Mouse (Mus musculus) forebrain, embryonic 13.5 days (tissue): ENCODE data around the gene Pfkl. TPM values are rescaled to one million over a fixed set of nuclear protein-coding genes. Genes with fewer than 3 reads are reported as not detected.

Source experiments
- ATAC-seq: fragments of 200-750 bp; cut with Nextera tagmentation; 2 replicates; pipeline ENCODE4 v1.8.0; 2017
- H3K27ac ChIP-seq: fragments of 300-500 bp; sonication (generic); 2 replicates; pipeline ENCODE4 v1.5.1; 2015; ENCODE audit warnings: inconsistent platforms, mild to moderate bottlenecking, moderate library complexity
- H3K27me3 ChIP-seq: fragments of 300-500 bp; sonication (generic); 2 replicates; pipeline ENCODE4 v1.6.1; 2015; ENCODE audit warnings: mild to moderate bottlenecking, inconsistent platforms
- H3K36me3 ChIP-seq: fragments of 300-500 bp; sonication (generic); 2 replicates; pipeline ENCODE4 v1.6.1; 2015; ENCODE audit warnings: mild to moderate bottlenecking, inconsistent platforms; ENCODE audit not compliant: poor library complexity, severe bottlenecking
- H3K4me1 ChIP-seq: fragments of 300-500 bp; sonication (generic); 2 replicates; pipeline ENCODE4 v1.6.1; 2015; ENCODE audit warnings: inconsistent platforms
- H3K4me2 ChIP-seq: fragments of 300-500 bp; sonication (generic); 2 replicates; pipeline ENCODE4 v1.6.1; 2015; ENCODE audit warnings: inconsistent platforms, mild to moderate bottlenecking, moderate library complexity
- H3K4me3 ChIP-seq: fragments of 300-500 bp; sonication (generic); 2 replicates; pipeline ENCODE4 v1.5.1; 2015; ENCODE audit warnings: mild to moderate bottlenecking, inconsistent platforms
- H3K9ac ChIP-seq: fragments of 300-500 bp; sonication (generic); 2 replicates; pipeline ENCODE4 v1.6.1; 2015; ENCODE audit warnings: mild to moderate bottlenecking, inconsistent platforms
- H3K9me3 ChIP-seq: fragments of 300-500 bp; sonication (generic); replicated peaks from 2 replicates; pipeline ENCODE4 v1.6.1; 2016; ENCODE audit warnings: inconsistent platforms
- WGBS: fragments of 180-500 bp; shearing (Covaris S2); methylation state at CpG from one replicate; pipeline ENCODE4 v1.1.7; 2015; 5-methylcytosine and 5-hydroxymethylcytosine counted together
- polyA plus RNA-seq: library from polyadenylated mRNA; unstranded; fragments of >200 nt; fragmentation: Nextera tagmentation; extraction: Ambion mirVana; gene quantifications from 2 replicates; pipeline ENCODE4 v1.2.1, GENCODE M21; 2015

Gene Pfkl
- polyA plus RNA-seq, 1 experiment from 2014 or later = 98.0 TPM

- H3K4me2 ChIP-seq = peak overlapping the region; percentile 75
- H3K4me3 ChIP-seq = peak overlapping the region; percentile 73
- H3K27ac ChIP-seq = peak overlapping the region; percentile 91
- H3K36me3 ChIP-seq = peaks cover 17% of the 10 kb centered on the region
- H3K9me3 ChIP-seq = no peaks in the 10 kb centered on the region
- no peaks in the 10 kb centered on the region for H3K27me3 ChIP-seq
- under 1% methylated on average over 59 of the region's 59 CpGs for whole genome bisulfite sequencing
- peak overlapping the region; percentile 87 for H3K9ac ChIP-seq
- H3K4me1 ChIP-seq = peaks cover 41% of the 10 kb centered on the region
- peak; percentile 97 for ATAC-seq
Measured at GRCm38 (mm10) chr10:78009184-78009944, 519 bp downstream of the Pfkl start.

- no peaks in the 10 kb centered on the region for H3K9me3 ChIP-seq
- H3K27ac ChIP-seq = no peak overlapping the region; the same call in 1 of the 2 replicates
- no peaks in the 10 kb centered on the region for H3K27me3 ChIP-seq
- H3K4me1 ChIP-seq = peaks cover 42% of the 10 kb centered on the region
- H3K4me2 ChIP-seq = peak overlapping the region; percentile 75
- H3K4me3 ChIP-seq = peak overlapping the region; percentile 73
- H3K9ac ChIP-seq = peak overlapping the region; percentile 87
- H3K36me3 ChIP-seq = peaks cover 23% of the 10 kb centered on the region
- no peak for ATAC-seq
- WGBS = 83% methylated on average over 3 of the region's 3 CpGs
Measured at GRCm38 (mm10) chr10:78008169-78008568, 1.7 kb downstream of the Pfkl start.

DNA sequence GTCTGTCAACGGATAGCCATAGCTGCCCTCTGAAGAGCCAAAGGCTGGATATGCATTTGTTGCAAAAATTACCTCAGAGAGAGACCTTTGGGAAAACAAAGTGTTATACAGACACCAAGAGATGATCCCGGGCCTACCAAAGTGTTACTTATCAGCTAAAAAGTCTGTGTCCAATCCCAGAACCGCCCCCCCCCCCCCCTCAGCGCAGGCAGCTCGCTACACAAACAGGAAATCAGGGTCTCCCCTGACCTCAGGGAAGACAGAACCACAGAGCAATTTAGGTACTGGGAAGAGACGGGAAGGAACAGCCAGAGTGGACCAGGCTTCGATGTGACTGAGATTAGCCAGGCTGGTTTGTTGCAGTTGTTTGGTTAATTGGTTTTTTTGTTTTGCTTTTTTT is 2.7 kb downstream of the Pfkl start:
- Histone ChIP-seq H3K4me3 (no peak overlapping the region), H3K9me3 (no peaks in the 10 kb centered on the region), H3K4me2 (peak overlapping the region; percentile 75), H3K9ac (peak overlapping the region; percentile 87), H3K27ac (no peak overlapping the region), H3K4me1 (peaks cover 42% of the 10 kb centered on the region), H3K36me3 (peaks cover 32% of the 10 kb centered on the region), H3K27me3 (no peaks in the 10 kb centered on the region)
- 46% methylated on average over 7 of the region's 7 CpGs for WGBS
- no peak for ATAC-seq

DNA sequence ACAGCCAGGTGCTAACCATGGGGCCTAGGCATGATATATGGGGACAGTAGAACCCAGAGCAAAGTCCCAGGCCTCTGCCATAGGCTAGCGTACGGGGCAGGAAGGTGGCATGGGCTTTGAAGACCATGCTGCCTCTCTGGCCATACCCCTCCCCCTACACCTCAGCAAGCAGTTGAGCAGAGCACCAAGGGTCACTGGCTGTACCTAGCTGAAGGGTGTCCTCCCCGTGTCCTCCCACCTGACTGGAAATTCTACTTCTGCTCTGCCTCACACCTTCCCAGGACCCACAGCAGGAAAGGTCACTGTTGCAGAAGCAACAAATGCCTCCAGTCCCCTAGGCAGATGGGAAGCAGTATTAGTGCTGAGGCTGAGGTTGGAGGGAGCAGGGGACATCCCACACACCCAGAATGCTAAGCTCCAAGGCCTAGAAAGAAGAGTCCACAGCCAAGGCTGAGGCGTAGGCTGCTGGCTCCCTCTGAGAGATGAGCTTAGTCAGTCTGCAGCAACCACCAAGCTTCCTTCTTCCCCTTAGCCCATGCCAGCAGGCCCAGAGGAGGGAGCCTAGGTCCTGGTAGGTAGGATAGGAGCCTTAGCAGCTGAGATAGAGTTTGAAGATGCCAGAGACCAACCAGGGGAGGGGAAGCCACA is 4.0 kb downstream of the Pfkl start:
- Histone ChIP-seq H3K9me3 (no peaks in the 10 kb centered on the region), H3K27ac (no peak overlapping the region), H3K27me3 (no peaks in the 10 kb centered on the region), H3K4me1 (peaks cover 42% of the 10 kb centered on the region), H3K4me3 (no peak overlapping the region), H3K36me3 (peaks cover 45% of the 10 kb centered on the region), H3K4me2 (no peak overlapping the region), H3K9ac (0 out of 2 replicates have a peak overlapping the region, but pooled peaks have one; percentile 16)
- ATAC-seq = no peak
- 95% methylated on average over 4 of the region's 4 CpGs for WGBS

DNA sequence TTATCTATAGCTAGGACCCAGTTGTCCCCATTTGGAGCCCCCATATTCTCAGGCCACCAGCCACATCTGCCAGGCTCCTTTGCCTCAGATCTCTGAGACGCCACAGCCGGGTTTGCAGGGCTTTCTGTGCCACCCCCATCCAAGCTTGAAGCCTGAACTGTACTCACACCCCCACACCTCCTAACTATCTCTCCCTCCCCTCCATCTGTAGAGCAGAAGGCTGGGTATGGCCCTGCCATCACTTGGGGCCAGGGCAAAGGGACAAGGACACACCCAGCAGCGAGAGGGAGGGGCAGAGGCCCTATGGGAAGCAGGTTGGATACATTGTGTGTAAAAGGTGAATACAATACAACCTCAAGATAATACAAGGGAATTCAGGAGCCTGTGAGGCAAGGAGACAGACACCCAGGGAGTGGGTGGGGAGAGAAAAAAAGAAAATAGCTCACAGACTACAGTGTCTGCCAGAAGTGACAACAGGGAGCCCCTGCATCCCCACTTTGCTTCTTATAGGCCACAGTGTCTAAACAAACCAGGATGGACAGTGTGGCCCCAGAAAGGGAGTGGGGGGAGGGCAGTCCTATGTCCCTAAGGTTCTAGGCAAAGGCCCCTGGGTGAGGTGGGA is 5.3 kb downstream of the Pfkl start:
- no peak overlapping the region for H3K4me3 ChIP-seq
- peaks cover 58% of the 10 kb centered on the region for H3K36me3 ChIP-seq
- no peak overlapping the region for H3K27ac ChIP-seq
- H3K4me1 ChIP-seq = peaks cover 38% of the 10 kb centered on the region
- no peak overlapping the region for H3K4me2 ChIP-seq
- 89% methylated on average over 3 of the region's 3 CpGs for WGBS
- H3K27me3 ChIP-seq = no peaks in the 10 kb centered on the region
- ATAC-seq = no peak
- no peak overlapping the region for H3K9ac ChIP-seq
- no peaks in the 10 kb centered on the region for H3K9me3 ChIP-seq

DNA sequence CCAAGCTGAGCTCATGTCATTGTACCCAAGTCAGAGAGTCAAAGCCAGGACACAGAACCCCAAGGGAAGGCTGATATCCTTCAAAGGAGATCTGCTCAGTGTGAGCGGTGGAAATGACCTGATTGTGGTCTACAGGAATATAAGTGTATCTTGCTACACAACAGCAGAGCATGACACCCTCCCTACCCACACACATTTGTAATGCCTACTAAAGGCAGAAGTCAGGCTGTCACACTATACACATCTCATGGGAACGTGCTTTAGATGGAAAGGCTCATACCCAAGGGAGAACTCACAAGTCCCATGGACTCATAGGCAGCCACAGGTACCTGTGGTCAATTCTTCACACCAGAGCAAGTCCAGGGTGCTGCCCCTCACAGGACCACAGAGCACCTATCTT is 7.6 kb downstream of the Pfkl start:
- Histone ChIP-seq H3K4me1 (peaks cover 21% of the 10 kb centered on the region), H3K27ac (no peak overlapping the region), H3K9me3 (no peaks in the 10 kb centered on the region), H3K9ac (no peak overlapping the region), H3K27me3 (no peaks in the 10 kb centered on the region), H3K4me3 (no peak overlapping the region), H3K36me3 (peaks cover 81% of the 10 kb centered on the region), H3K4me2 (no peak overlapping the region)
- no peak for ATAC-seq
- 96% methylated on average over 2 of the region's 2 CpGs for WGBS

DNA sequence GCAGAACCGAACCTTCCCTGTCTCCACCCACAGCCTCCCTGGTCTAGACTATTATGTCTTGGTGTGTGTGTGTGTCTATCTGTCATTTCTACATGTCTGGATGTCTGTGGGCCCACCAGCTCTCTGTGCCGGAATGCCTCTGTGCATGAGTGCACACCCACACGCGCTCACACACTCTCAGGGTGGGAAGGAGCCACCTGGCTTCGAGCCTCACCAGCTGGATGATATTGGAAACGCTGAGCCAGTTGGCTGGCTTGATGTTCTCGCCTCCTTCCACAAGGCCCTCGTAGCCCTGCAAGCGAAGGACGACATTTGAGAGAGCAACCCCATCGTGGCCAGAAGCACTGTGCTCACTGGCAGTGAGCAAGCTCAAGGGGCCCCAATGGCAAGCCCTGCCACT is 8.1 kb downstream of the Pfkl start:
- Histone ChIP-seq H3K9ac (no peak overlapping the region), H3K36me3 (peaks cover 86% of the 10 kb centered on the region), H3K27ac (no peak overlapping the region), H3K27me3 (no peaks in the 10 kb centered on the region), H3K4me1 (peaks cover 16% of the 10 kb centered on the region), H3K4me2 (no peak overlapping the region), H3K4me3 (no peak overlapping the region), H3K9me3 (no peaks in the 10 kb centered on the region)
- 87% methylated on average over 11 of the region's 11 CpGs for WGBS
- no peak for ATAC-seq

- WGBS = 92% methylated on average over 5 of the region's 5 CpGs
- Histone ChIP-seq H3K27ac (no peak overlapping the region), H3K4me2 (no peak overlapping the region), H3K36me3 (peaks cover 92% of the 10 kb centered on the region), H3K9ac (no peak overlapping the region), H3K9me3 (no peaks in the 10 kb centered on the region), H3K27me3 (no peaks in the 10 kb centered on the region), H3K4me3 (no peak overlapping the region), H3K4me1 (0 out of 2 replicates have a peak, but pooled peaks cover 3% of the 10 kb centered on the region)
- ATAC-seq = no peak
Measured at GRCm38 (mm10) chr10:78000200-78000599, 9.7 kb downstream of the Pfkl start.

DNA sequence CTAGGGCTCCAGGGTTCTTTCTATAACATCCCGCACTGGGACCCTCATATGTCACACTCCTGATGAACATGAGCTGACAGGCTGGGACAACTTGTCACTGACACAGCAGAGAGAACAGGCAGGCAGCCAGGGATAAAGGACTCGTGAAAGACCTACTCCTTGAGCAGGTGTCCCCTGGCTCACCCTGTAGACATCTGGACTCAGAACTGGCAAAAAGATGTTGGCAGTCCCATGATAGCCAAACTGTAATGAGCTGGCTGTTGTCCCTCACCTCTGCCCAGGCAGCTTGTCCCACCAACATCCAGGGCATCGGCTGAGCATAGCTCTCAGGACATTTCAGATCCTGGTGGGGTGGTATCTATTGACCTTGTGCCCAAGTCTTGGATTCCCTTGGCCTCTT is 14.2 kb downstream of the Pfkl start:
- Histone ChIP-seq H3K27me3 (no peaks in the 10 kb centered on the region), H3K27ac (no peak overlapping the region), H3K4me3 (no peak overlapping the region), H3K9me3 (no peaks in the 10 kb centered on the region), H3K36me3 (peaks cover 98% of the 10 kb centered on the region), H3K9ac (no peak overlapping the region), H3K4me2 (no peak overlapping the region), H3K4me1 (no peaks in the 10 kb centered on the region)
- 89% methylated on average over 3 of the region's 3 CpGs for WGBS
- ATAC-seq = no peak

DNA sequence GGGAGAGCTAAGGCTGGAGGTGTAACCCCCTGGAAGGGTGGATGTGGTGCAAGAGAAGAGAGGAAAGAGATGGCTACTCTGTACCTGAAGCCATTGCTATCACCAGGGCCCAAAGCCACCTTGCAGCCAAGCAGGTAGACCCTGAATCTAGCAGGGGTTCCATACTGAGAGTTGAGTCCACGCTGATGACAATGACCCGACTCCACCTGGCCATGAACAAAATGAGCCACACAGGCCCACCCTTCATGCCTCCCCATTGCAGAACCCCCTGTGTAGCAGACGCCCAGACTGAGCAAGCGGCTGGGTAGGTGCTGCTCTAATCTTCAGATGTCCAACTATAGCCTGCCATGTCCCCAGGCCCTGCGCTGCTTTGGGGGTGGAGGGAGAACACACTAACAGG is 24.1 kb downstream of the Pfkl start:
- Histone ChIP-seq H3K9ac (no peak overlapping the region), H3K27ac (no peak overlapping the region), H3K27me3 (no peaks in the 10 kb centered on the region), H3K4me3 (no peak overlapping the region), H3K9me3 (no peaks in the 10 kb centered on the region), H3K4me2 (no peak overlapping the region), H3K4me1 (no peaks in the 10 kb centered on the region), H3K36me3 (peaks cover 64% of the 10 kb centered on the region)
- 78% methylated on average over 5 of the region's 5 CpGs for WGBS
- ATAC-seq = no peak

- H3K4me2 ChIP-seq = no peak overlapping the region
- H3K27ac ChIP-seq = no peak overlapping the region
- no peaks in the 10 kb centered on the region for H3K27me3 ChIP-seq
- peaks cover 57% of the 10 kb centered on the region for H3K36me3 ChIP-seq
- no peaks in the 10 kb centered on the region for H3K9me3 ChIP-seq
- no peaks in the 10 kb centered on the region for H3K4me1 ChIP-seq
- WGBS = 0% methylated on average over 4 of the region's 4 CpGs
- H3K9ac ChIP-seq = no peak overlapping the region
- ATAC-seq = peak; percentile 64
- no peak overlapping the region for H3K4me3 ChIP-seq
Measured at GRCm38 (mm10) chr10:77984660-77985059, 25.2 kb downstream of the Pfkl start.
